Mouse (Mus musculus): ENCODE data around the gene Kcnma1. TPM values are rescaled to one million over a fixed set of nuclear protein-coding genes. Genes with fewer than 3 reads are reported as not detected.

The Kcnma1 gene
- polyA plus RNA-seq, 1 experiment: 0.29 TPM

DNA sequence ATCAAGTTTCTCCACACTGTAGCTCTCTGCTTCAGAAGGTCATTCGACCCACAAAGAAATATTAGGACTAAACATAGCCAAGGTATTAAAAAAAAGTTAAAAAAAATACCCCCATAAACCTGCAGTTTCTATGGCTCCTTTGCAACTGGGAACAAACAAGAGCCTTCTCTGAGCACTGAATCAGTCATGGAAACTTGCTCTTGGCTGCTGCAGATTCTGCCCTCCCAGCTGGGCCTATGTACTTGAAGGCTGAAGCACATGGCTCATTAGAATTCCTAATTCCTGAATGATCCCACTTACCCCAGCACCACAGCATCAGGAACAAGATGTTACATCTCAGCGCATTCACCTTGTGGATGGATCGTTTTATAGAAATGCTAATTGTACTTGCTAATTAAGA is 448.4 kb downstream of the Kcnma1 start:
- no peak for TF ChIP-seq POLR2A (IDR thresholded peaks at IDR 0.05; ENCODE audit: low read depth, low read length)
- TF ChIP-seq CTCF (IDR thresholded peaks at IDR 0.05; ENCODE audit: extremely low read depth, insufficient read depth, insufficient read length, insufficient replicate concordance): no peak
- H3K27ac ChIP-seq (ENCODE audit: insufficient read depth, low read length): no peak overlapping the region
- no peaks in the 10 kb centered on the region; the same call in 1 of the 2 replicates for H3K4me1 ChIP-seq (ENCODE audit: control insufficient read depth, insufficient read depth, insufficient read length)
- no peak overlapping the region for H3K4me3 ChIP-seq (ENCODE audit: extremely low read depth, insufficient read depth, insufficient read length)
- H3K27me3 ChIP-seq (ENCODE audit: control insufficient read depth, insufficient read depth, low read length): no peaks in the 10 kb centered on the region
- WGBS: 88% methylated on average over 3 of the region's 3 CpGs
- DNase-seq (ENCODE audit: low read depth in 1 of 2, low spot score in 2 of 2): no peak
- H3K36me3 ChIP-seq (ENCODE audit: control insufficient read depth, insufficient read depth, low read length): no peaks in the 10 kb centered on the region

- H3K27me3 ChIP-seq (ENCODE audit: control insufficient read depth, insufficient read depth, low read length): no peaks in the 10 kb centered on the region
- H3K4me1 ChIP-seq (ENCODE audit: control insufficient read depth, insufficient read depth, insufficient read length): no peaks in the 10 kb centered on the region; the same call in 1 of the 2 replicates
- TF ChIP-seq CTCF (IDR thresholded peaks at IDR 0.05; ENCODE audit: extremely low read depth, insufficient read depth, insufficient read length, insufficient replicate concordance): no peak
- no peak for TF ChIP-seq POLR2A (IDR thresholded peaks at IDR 0.05; ENCODE audit: low read depth, low read length)
- no peak for DNase-seq (ENCODE audit: low read depth in 1 of 2, low spot score in 2 of 2)
- no peak overlapping the region for H3K4me3 ChIP-seq (ENCODE audit: extremely low read depth, insufficient read depth, insufficient read length)
- H3K27ac ChIP-seq (ENCODE audit: insufficient read depth, low read length): no peak overlapping the region
- 84% methylated on average over 7 of the region's 7 CpGs for WGBS
- no peaks in the 10 kb centered on the region for H3K36me3 ChIP-seq (ENCODE audit: control insufficient read depth, insufficient read depth, low read length)
Measured at GRCm38 (mm10) chr14:23564474-23564873, 449.8 kb downstream of the Kcnma1 start.

DNA sequence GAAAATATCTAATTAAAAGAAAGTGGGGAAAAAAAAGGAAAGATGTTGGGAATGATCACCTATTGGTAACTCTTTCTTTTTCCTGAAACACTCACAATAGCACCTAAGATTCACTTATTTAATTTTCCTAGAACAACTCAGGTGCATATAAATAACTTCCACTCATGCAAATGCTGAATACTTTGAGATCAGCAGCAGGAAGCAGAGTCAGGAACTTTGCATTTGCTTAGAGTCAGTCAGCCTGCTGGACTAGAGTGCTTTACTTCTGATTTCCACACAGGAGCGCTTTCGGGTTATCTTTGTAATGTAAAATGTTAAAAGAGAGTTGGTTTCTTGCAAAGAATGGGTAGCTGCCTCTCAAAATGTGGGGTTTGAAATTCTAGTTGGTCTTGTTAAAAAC is 451.1 kb downstream of the Kcnma1 start:
- H3K27me3 ChIP-seq (ENCODE audit: control insufficient read depth, insufficient read depth, low read length): no peaks in the 10 kb centered on the region
- WGBS: 84% methylated on average over 2 of the region's 2 CpGs
- H3K27ac ChIP-seq (ENCODE audit: insufficient read depth, low read length): no peak overlapping the region
- no peaks in the 10 kb centered on the region; the same call in 1 of the 2 replicates for H3K4me1 ChIP-seq (ENCODE audit: control insufficient read depth, insufficient read depth, insufficient read length)
- TF ChIP-seq CTCF (IDR thresholded peaks at IDR 0.05; ENCODE audit: extremely low read depth, insufficient read depth, insufficient read length, insufficient replicate concordance): no peak
- no peak for TF ChIP-seq POLR2A (IDR thresholded peaks at IDR 0.05; ENCODE audit: low read depth, low read length)
- H3K36me3 ChIP-seq (ENCODE audit: control insufficient read depth, insufficient read depth, low read length): no peaks in the 10 kb centered on the region
- DNase-seq (ENCODE audit: low read depth in 1 of 2, low spot score in 2 of 2): no peak
- H3K4me3 ChIP-seq (ENCODE audit: extremely low read depth, insufficient read depth, insufficient read length): no peak overlapping the region

DNA sequence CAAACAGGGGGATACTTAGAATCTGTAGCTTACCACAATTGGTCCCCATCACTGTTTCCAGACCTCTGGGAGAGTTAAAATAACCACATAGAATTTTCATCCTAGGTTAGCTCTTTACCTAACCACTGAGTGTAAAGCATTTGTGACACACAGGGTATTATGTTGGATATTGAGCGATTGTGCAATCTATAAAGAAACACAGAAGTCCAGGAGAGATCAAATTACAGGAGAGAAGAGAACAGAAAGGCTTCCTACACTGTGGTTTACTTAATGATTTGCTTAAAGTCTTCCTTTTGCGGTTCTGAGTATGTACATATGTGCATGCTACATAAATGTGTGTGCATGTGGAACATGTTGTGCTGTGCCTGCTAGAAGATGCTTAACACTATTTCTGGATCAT is 458.6 kb downstream of the Kcnma1 start:
- DNase-seq (ENCODE audit: low read depth in 1 of 2, low spot score in 2 of 2): no peak
- Histone ChIP-seq H3K27me3 (ENCODE audit: control insufficient read depth, insufficient read depth, low read length) (no peaks in the 10 kb centered on the region), H3K4me1 (ENCODE audit: control insufficient read depth, insufficient read depth, insufficient read length) (no peaks in the 10 kb centered on the region; the same call in 1 of the 2 replicates), H3K4me3 (ENCODE audit: extremely low read depth, insufficient read depth, insufficient read length) (no peak overlapping the region), H3K27ac (ENCODE audit: insufficient read depth, low read length) (no peak overlapping the region), H3K36me3 (ENCODE audit: control insufficient read depth, insufficient read depth, low read length) (no peaks in the 10 kb centered on the region)
- no peak for TF ChIP-seq POLR2A (IDR thresholded peaks at IDR 0.05; ENCODE audit: low read depth, low read length)
- TF ChIP-seq CTCF (IDR thresholded peaks at IDR 0.05; ENCODE audit: extremely low read depth, insufficient read depth, insufficient read length, insufficient replicate concordance): no peak
- WGBS: 80% methylated on average over 2 of the region's 2 CpGs

DNA sequence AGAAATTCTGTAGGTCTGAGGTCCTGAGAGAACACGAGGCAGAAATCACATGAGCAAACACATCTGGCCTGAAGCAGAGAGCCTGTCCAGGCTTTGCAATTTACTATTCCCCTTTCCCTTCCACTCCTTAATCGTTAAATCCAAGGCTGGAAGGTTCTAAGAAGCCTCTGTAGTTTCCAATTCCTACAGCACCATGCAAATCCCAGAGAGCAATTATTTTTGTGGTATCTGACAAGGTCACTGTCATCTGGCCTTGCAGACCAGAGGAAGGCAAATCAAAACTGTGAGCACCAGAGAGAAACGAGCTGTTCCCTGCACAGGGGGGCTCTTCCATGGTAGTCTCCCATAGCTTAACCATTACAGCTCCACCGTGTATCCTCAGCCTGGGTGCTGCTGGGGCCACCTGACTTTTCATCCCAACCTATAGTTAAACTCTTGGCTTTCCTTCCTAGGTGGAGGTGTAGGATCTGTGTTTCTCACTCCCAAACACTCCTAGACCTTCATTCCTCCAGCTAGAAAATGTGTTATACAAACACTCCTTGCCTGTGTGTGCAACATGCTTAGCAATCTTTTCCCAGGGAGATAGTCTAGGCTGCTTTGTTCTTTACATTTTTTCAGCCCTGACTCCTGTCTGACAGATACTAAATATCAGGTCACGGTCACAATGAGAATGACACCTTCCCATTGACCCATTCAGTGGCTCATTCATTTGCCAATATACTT is 461.9 kb downstream of the Kcnma1 start:
- no peak overlapping the region for H3K27ac ChIP-seq (ENCODE audit: insufficient read depth, low read length)
- no peaks in the 10 kb centered on the region for H3K27me3 ChIP-seq (ENCODE audit: control insufficient read depth, insufficient read depth, low read length)
- no peak for DNase-seq (ENCODE audit: low read depth in 1 of 2, low spot score in 2 of 2)
- no peaks in the 10 kb centered on the region; the same call in 1 of the 2 replicates for H3K4me1 ChIP-seq (ENCODE audit: control insufficient read depth, insufficient read depth, insufficient read length)
- WGBS: 56% methylated on average over 5 of the region's 5 CpGs
- no peak overlapping the region for H3K4me3 ChIP-seq (ENCODE audit: extremely low read depth, insufficient read depth, insufficient read length)
- no peaks in the 10 kb centered on the region for H3K36me3 ChIP-seq (ENCODE audit: control insufficient read depth, insufficient read depth, low read length)
- no peak for TF ChIP-seq POLR2A (IDR thresholded peaks at IDR 0.05; ENCODE audit: low read depth, low read length)

GRCm38 (mm10) chr14:23550467-23550866 is 463.8 kb downstream of the Kcnma1 start:
- H3K4me1 ChIP-seq (ENCODE audit: control insufficient read depth, insufficient read depth, insufficient read length): no peaks in the 10 kb centered on the region; the same call in 1 of the 2 replicates
- H3K27me3 ChIP-seq (ENCODE audit: control insufficient read depth, insufficient read depth, low read length): no peaks in the 10 kb centered on the region
- no peaks in the 10 kb centered on the region for H3K36me3 ChIP-seq (ENCODE audit: control insufficient read depth, insufficient read depth, low read length)
- TF ChIP-seq POLR2A (IDR thresholded peaks at IDR 0.05; ENCODE audit: low read depth, low read length): no peak
- TF ChIP-seq CTCF (IDR thresholded peaks at IDR 0.05; ENCODE audit: extremely low read depth, insufficient read depth, insufficient read length, insufficient replicate concordance): no peak
- H3K4me3 ChIP-seq (ENCODE audit: extremely low read depth, insufficient read depth, insufficient read length): no peak overlapping the region
- no peak for DNase-seq (ENCODE audit: low read depth in 1 of 2, low spot score in 2 of 2)
- 65% methylated on average over 3 of the region's 3 CpGs for WGBS
- H3K27ac ChIP-seq (ENCODE audit: insufficient read depth, low read length): no peak overlapping the region

GRCm38 (mm10) chr14:23542131-23542530 is 472.2 kb downstream of the Kcnma1 start:
- Histone ChIP-seq H3K4me1 (ENCODE audit: control insufficient read depth, insufficient read depth, insufficient read length) (no peaks in the 10 kb centered on the region), H3K36me3 (ENCODE audit: control insufficient read depth, insufficient read depth, low read length) (no peaks in the 10 kb centered on the region), H3K27me3 (ENCODE audit: control insufficient read depth, insufficient read depth, low read length) (no peaks in the 10 kb centered on the region), H3K27ac (ENCODE audit: insufficient read depth, low read length) (no peak overlapping the region), H3K4me3 (ENCODE audit: extremely low read depth, insufficient read depth, insufficient read length) (no peak overlapping the region)
- DNase-seq (ENCODE audit: low read depth in 1 of 2, low spot score in 2 of 2): no peak
- 83% methylated on average over 6 of the region's 6 CpGs for WGBS
- TF ChIP-seq CTCF (IDR thresholded peaks at IDR 0.05; ENCODE audit: extremely low read depth, insufficient read depth, insufficient read length, insufficient replicate concordance) (no peak), POLR2A (IDR thresholded peaks at IDR 0.05; ENCODE audit: low read depth, low read length) (no peak)
